Mouse (Mus musculus) G1E-ER4 (cell line): Measurements from ENCODE around the gene Gpd1l. TPM values are rescaled to one million over a fixed set of nuclear protein-coding genes. Genes with fewer than 3 reads are reported as not detected.

Source experiments
- GATA1 ChIP-seq: IDR thresholded peaks from one replicate; pipeline ENCODE4 v1.8.0; 2012; ENCODE audit warnings: low read length, inconsistent platforms
- polyA plus RNA-seq: library from polyadenylated mRNA; stranded (reverse); fragments of >175 nt; gene quantifications from 2 replicates; pipeline ENCODE4 v1.2.3, GENCODE M21; 2012

The Gpd1l gene
- polyA plus RNA-seq: 8.7 and 12.5 TPM in 2 replicates

GRCm38 (mm10) chr9:114933723-114934171, at the start of gene Gpd1l:
Gene Gpd1l, minus strand, starts transcription at chr9:114933987.
- no peak for TF ChIP-seq GATA1

- TF ChIP-seq GATA1: no peak
These were observed 49.0 kb upstream of the Gpd1l start, which contains the start of gene Rps27rt for GRCm38 (mm10) chr9:114982689-114983360. Gene Rps27rt, minus strand, starts transcription at chr9:114982739.

- no peak for TF ChIP-seq GATA1
These were observed 46.2 kb upstream of the Gpd1l start for GRCm38 (mm10) chr9:114979969-114980368.

GRCm38 (mm10) chr9:114978281-114979111, 44.7 kb upstream of the Gpd1l start, which contains the start of gene Osbpl10:
Gene Osbpl10, plus strand, starts transcription at chr9:114978569.
- no peak for TF ChIP-seq GATA1

GRCm38 (mm10) chr9:114977461-114978280, 43.9 kb upstream of the Gpd1l start:
- no peak for TF ChIP-seq GATA1

- TF ChIP-seq GATA1: no peak
These were observed 30.3 kb upstream of the Gpd1l start for GRCm38 (mm10) chr9:114964093-114964492.

GRCm38 (mm10) chr9:114960844-114961243, 27.1 kb upstream of the Gpd1l start:
- no peak for TF ChIP-seq GATA1

- no peak for TF ChIP-seq GATA1
These were observed 26.4 kb upstream of the Gpd1l start for GRCm38 (mm10) chr9:114960043-114960789.

GRCm38 (mm10) chr9:114956945-114957344, 23.2 kb upstream of the Gpd1l start:
- TF ChIP-seq GATA1: no peak

- TF ChIP-seq GATA1: no peak
These were observed 21.6 kb upstream of the Gpd1l start for GRCm38 (mm10) chr9:114955340-114955739.

- no peak for TF ChIP-seq GATA1
These were observed 19.1 kb upstream of the Gpd1l start for GRCm38 (mm10) chr9:114952866-114953265.

GRCm38 (mm10) chr9:114948395-114948794, 14.6 kb upstream of the Gpd1l start:
- no peak for TF ChIP-seq GATA1

- no peak for TF ChIP-seq GATA1
These were observed 11.8 kb upstream of the Gpd1l start for GRCm38 (mm10) chr9:114945576-114945975.

GRCm38 (mm10) chr9:114944642-114945041, 10.9 kb upstream of the Gpd1l start:
- TF ChIP-seq GATA1: no peak

GRCm38 (mm10) chr9:114936687-114937086, 2.9 kb upstream of the Gpd1l start:
- TF ChIP-seq GATA1: no peak
